Mouse (Mus musculus) brain, embryonic 14.5 days (tissue): Measurements from ENCODE around the gene Nefh.

Source experiments
- CTCF ChIP-seq: fragments of 200-500 bp; IDR thresholded peaks from 2 replicates; pipeline ENCODE4 v1.5.1; 2012; ENCODE audit warnings: inconsistent platforms, mild to moderate bottlenecking, moderate library complexity, borderline replicate concordance; ENCODE audit not compliant: insufficient read depth, insufficient read length; ENCODE audit errors: extremely low read depth
- POLR2A ChIP-seq: fragments of 200-500 bp; IDR thresholded peaks from 2 replicates; pipeline ENCODE4 v1.6.1; 2012; ENCODE audit warnings: mild to moderate bottlenecking, inconsistent platforms, borderline replicate concordance; ENCODE audit not compliant: poor library complexity, insufficient read depth, insufficient read length, severe bottlenecking; ENCODE audit errors: extremely low read depth

DNA sequence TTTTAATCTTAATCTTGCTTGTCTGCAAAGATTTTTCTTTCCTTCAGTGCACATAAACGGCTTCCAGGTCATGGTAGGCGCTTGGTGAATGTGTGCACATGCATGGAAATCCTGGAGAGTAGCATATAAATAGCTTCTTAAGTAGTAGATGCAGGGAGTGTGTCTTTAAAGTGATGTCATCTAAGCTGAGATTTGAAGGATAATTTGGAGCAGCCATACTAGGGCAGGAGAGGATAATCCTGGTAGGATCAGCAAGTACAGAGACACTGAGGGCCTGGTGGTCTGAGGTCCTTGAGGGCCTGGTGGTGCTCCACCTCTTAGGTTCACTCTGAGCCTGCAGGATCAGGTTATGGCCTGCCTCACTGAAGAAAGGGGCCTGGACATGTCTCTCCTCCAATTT, 44.6 kb upstream of the Nefh start:
- TF ChIP-seq CTCF (no peak), POLR2A (no peak)
